Mouse (Mus musculus): ENCODE results near the gene Laptm5. TPM values are rescaled to one million over a fixed set of nuclear protein-coding genes. Genes with fewer than 3 reads are reported as not detected.

Gene Laptm5
- polyA plus RNA-seq, 1 experiment = 436 TPM

DNA sequence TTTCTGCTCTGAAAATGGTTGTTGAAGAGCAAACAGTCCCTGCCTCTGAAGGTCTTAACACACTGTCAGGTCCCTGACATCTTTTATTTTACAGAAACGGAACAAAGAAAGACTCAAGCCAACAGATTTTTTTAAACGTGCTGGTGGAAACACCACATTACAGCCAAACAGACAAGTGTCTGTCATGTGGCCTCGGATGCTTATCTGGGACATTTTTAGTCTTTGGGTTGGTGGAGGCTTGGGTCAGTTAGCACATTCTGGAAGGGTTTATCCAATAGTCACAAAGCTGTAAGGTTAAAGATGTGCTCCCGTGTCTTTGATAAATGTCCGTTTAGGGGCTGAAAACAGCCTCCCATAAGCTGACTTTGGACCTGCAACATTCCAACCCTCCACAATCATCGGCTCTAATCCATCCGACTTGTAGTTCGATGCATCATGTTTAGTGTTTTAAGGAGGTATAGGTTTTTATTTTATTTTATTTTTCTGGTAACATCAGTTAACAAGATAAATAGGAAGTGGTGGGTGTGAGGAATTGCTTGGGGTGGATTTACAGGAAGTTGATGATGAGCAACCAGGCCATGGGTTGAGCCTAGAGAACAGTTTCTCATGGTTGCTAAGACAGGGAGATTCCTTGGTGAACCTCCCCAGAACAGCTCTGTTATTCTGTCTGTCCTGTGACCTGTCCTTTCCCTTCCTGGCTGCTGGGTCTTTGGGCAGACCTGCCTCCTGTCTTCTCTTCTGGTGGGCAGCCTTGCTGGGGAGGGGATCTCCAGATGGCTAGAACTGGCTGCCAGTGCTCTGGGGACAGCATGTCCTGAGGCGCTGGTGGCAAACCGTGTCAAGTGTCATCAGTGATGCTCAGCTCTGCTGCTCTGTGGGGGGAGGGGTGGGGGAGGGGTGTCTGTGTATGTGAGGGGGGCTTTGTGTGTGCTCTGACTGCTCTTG, 6.2 kb downstream of the Laptm5 start:
- TF ChIP-seq POLR2A (IDR thresholded peaks at IDR 0.05; ENCODE audit: borderline replicate concordance, control insufficient read depth, low read depth, low read length) (no peak), CTCF (IDR thresholded peaks at IDR 0.05; ENCODE audit: control insufficient read depth, insufficient read depth, low read length) (no peak)
- H3K4me1 ChIP-seq (ENCODE audit: control insufficient read depth, insufficient read depth, low read length) = peaks cover 18% of the 10 kb centered on the region
- H3K4me3 ChIP-seq (replicated peaks; ENCODE audit: control insufficient read depth, low read depth, low read length) = no peak overlapping the region
- peak overlapping the region; percentile 73 for H3K27ac ChIP-seq (ENCODE audit: control insufficient read depth, insufficient read depth, low read depth, low read length, poor library complexity)
- WGBS = 45% methylated on average over 10 of the region's 10 CpGs

DNA sequence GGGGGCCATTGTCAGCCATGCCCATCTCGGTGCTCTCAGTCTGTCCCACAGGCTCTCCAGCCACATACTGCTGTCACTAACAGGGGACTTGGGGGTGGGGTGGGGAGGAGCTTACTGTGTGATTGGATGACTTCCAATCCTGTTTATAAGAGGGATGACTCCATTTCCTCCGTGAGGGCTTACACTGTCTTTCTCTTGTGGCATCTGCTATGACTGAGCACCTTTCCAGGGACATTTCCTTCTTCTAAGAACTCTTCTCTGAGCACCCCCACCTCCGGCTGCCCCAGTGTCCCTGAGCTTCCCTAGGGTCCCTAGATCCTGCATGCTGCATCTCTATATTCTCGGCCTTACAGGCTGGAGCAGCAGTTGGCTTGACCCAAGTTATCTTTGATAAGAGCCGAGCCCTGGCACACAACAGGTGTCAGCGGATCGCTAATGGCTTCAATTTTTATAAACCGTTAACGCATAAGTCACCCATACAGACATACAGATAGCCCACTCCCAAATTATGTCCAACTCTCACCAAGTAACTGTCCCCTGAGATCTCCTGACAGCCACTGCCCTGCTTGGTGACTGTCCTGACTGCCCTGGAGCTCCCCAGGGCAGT, 6.9 kb downstream of the Laptm5 start:
- TF ChIP-seq CTCF (IDR thresholded peaks at IDR 0.05; ENCODE audit: control insufficient read depth, insufficient read depth, low read length) (no peak), POLR2A (IDR thresholded peaks at IDR 0.05; ENCODE audit: borderline replicate concordance, control insufficient read depth, low read depth, low read length) (no peak)
- Histone ChIP-seq H3K4me1 (ENCODE audit: control insufficient read depth, insufficient read depth, low read length) (peaks cover 18% of the 10 kb centered on the region), H3K4me3 (replicated peaks; ENCODE audit: control insufficient read depth, low read depth, low read length) (no peak overlapping the region), H3K27ac (ENCODE audit: control insufficient read depth, insufficient read depth, low read depth, low read length, poor library complexity) (peak overlapping the region; percentile 72)
- WGBS = 34% methylated on average over 9 of the region's 9 CpGs

DNA sequence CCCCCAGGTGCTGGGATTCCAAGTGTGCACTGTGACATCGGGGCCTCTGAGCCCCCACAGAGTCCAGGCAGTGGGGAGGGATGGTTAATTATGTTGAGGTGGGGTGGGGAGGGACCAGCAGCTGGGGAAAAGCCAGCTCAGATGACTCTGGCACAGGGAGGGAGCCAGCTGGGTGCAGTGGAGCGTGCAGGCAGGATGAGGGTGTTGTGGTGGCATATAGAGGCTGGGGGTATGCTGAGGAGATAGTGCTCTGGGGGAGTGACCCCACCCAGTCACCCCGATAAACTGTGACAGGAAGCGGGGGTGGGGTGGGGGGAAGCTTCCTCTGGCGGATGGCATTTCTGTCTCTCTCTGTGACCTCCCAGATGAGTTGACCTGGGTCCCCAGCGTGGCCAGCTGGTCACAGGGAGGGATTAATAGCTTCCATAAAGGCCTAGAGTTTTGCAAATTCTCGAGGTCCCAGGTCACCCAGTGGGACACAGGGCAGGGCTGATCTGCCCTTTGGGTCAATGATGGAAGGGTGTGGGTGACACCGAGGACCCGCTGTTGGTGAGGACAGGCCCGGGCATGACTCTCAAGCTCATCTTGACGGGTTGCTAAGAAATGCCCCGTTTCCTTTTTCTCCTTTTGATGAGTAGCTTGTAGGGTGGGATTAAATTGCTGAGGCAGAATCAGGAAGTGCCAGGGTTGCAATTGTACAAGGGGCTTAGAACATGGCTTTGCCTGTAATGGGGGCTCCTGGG, 8.2 kb downstream of the Laptm5 start:
- TF ChIP-seq CTCF (IDR thresholded peaks at IDR 0.05; ENCODE audit: control insufficient read depth, insufficient read depth, low read length) = no peak
- 0 out of 2 replicates have a peak, but pooled peaks have one; percentile 20 for TF ChIP-seq POLR2A (IDR thresholded peaks at IDR 0.05; ENCODE audit: borderline replicate concordance, control insufficient read depth, low read depth, low read length)
- H3K27ac ChIP-seq (ENCODE audit: control insufficient read depth, insufficient read depth, low read depth, low read length, poor library complexity) = peak overlapping the region; percentile 77
- no peak overlapping the region for H3K4me3 ChIP-seq (replicated peaks; ENCODE audit: control insufficient read depth, low read depth, low read length)
- WGBS = 5% methylated on average over 12 of the region's 12 CpGs
- peaks cover 18% of the 10 kb centered on the region for H3K4me1 ChIP-seq (ENCODE audit: control insufficient read depth, insufficient read depth, low read length)

DNA sequence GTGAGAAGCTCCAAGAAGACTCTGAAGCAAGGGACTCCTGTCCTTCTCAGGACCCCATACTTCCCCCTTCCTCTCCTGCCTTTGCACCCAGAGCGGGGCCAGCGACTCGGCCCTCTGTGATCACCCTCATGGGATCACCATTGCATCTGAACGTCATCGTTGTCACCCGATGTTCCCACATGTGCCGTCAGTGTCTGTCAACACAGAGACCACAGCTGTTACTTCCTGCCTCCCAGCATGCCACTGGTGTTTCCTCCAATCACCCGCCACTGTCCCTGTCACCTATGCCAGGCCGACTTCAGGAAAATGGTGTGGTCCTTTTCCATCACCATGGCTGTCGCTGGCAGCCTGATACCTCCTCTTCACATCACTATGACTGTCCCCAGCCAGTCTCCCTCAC, 9.1 kb downstream of the Laptm5 start:
- peaks cover 18% of the 10 kb centered on the region for H3K4me1 ChIP-seq (ENCODE audit: control insufficient read depth, insufficient read depth, low read length)
- 31% methylated on average over 10 of the region's 10 CpGs for WGBS
- no peak overlapping the region for H3K27ac ChIP-seq (ENCODE audit: control insufficient read depth, insufficient read depth, low read depth, low read length, poor library complexity)
- TF ChIP-seq CTCF (IDR thresholded peaks at IDR 0.05; ENCODE audit: control insufficient read depth, insufficient read depth, low read length) = no peak
- TF ChIP-seq POLR2A (IDR thresholded peaks at IDR 0.05; ENCODE audit: borderline replicate concordance, control insufficient read depth, low read depth, low read length) = no peak
- H3K4me3 ChIP-seq (replicated peaks; ENCODE audit: control insufficient read depth, low read depth, low read length) = no peak overlapping the region

DNA sequence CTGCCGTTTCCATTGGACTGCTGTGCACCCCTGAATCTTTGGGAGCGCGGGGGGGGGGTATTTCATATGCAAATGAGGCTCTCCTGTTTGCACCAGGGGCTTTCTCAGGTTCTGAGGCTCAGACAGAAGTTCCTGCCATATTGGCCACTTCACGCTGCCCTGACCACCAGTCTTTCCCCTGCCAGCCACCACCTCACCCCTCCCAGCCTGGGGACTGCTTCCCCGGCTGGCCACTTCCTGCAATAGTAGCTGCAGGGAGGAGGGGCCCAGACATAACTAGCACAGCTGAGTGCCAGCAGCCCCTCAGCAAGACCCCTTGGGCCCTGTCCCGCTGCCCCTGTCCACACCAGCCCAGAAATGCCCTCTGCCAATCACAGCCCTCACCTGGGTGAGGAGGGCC, 13.3 kb downstream of the Laptm5 start:
- Histone ChIP-seq H3K4me1 (ENCODE audit: control insufficient read depth, insufficient read depth, low read length) (peaks cover 4% of the 10 kb centered on the region; the same call in 1 of the 2 replicates), H3K4me3 (replicated peaks; ENCODE audit: control insufficient read depth, low read depth, low read length) (no peak overlapping the region), H3K27ac (ENCODE audit: control insufficient read depth, insufficient read depth, low read depth, low read length, poor library complexity) (no peak overlapping the region)
- TF ChIP-seq CTCF (IDR thresholded peaks at IDR 0.05; ENCODE audit: control insufficient read depth, insufficient read depth, low read length) = no peak
- no peak for TF ChIP-seq POLR2A (IDR thresholded peaks at IDR 0.05; ENCODE audit: borderline replicate concordance, control insufficient read depth, low read depth, low read length)
- WGBS = 58% methylated on average over 6 of the region's 6 CpGs

DNA sequence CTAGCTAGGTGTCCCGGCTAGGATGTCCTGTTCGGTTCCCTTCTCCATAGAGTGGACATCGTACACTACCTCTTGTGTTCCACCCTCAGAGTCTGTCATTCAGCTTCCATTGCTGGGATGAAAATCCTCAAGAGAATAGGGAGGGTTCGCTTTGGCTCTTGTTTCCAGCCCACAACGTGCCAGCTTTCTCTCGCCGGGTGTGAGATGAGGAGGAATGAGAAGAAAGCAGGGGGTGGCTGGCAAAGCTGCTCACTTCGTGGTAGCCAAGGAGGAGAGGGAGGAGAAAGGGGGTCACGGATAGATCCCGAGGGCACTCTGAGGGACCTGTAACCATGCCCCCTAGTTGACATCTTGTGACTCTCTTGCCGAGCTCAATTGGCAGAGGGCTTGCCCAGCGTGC, 14.9 kb downstream of the Laptm5 start:
- TF ChIP-seq CTCF (IDR thresholded peaks at IDR 0.05; ENCODE audit: control insufficient read depth, insufficient read depth, low read length) (no peak), POLR2A (IDR thresholded peaks at IDR 0.05; ENCODE audit: borderline replicate concordance, control insufficient read depth, low read depth, low read length) (no peak)
- Histone ChIP-seq H3K4me1 (ENCODE audit: control insufficient read depth, insufficient read depth, low read length) (no peaks in the 10 kb centered on the region), H3K4me3 (replicated peaks; ENCODE audit: control insufficient read depth, low read depth, low read length) (no peak overlapping the region), H3K27ac (ENCODE audit: control insufficient read depth, insufficient read depth, low read depth, low read length, poor library complexity) (no peak overlapping the region)
- 87% methylated on average over 12 of the region's 12 CpGs for WGBS

DNA sequence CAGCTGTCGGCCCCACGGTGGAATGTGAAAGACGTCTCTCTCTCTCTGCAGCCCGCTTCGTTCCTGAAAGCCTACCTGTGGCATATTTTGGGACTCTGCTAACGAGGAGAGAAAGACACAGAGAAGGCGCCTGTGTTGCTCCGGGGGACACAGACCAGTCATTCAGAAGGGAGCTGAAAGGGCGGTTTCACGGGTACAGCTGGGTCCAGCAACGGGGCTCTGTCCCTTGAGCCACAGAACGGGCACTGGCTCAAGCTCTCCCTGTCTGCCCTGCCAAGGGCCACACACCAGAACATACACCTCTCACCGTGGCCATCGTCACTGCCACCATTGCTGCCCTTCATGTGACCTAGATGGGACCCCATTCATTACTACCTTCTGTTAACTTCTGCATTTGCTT, 29.7 kb downstream of the Laptm5 start:
- Histone ChIP-seq H3K4me1 (ENCODE audit: control insufficient read depth, insufficient read depth, low read length) (no peaks in the 10 kb centered on the region; the same call in 1 of the 2 replicates), H3K27ac (ENCODE audit: control insufficient read depth, insufficient read depth, low read depth, low read length, poor library complexity) (no peak overlapping the region), H3K4me3 (replicated peaks; ENCODE audit: control insufficient read depth, low read depth, low read length) (no peak overlapping the region)
- no peak for TF ChIP-seq CTCF (IDR thresholded peaks at IDR 0.05; ENCODE audit: control insufficient read depth, insufficient read depth, low read length)
- TF ChIP-seq POLR2A (IDR thresholded peaks at IDR 0.05; ENCODE audit: borderline replicate concordance, control insufficient read depth, low read depth, low read length) = no peak
- 40% methylated on average over 14 of the region's 14 CpGs for WGBS

DNA sequence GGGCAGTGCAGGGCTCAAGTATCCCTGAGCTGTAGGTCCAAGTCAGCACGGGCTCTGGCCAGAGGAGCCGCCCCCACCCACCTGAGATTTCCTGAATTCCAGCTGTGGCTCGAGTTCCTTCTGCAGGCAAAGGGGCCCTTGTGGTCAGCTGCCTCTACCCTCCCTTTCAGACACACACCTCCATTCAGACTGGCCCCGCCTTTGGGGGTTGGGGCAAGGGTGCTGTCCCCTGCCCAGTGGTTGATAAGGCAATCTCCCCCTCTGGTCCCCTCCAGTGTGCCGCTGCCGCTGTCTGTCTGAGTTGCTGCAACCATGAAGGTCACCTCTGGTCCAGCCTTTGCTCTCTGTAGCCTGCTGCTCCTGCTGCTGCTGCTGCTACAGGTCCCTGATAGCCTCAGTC, 31.2 kb downstream of the Laptm5 start, which contains the start of gene Matn1:
Gene Matn1 (plus strand): TSS at position 274 of the 400 bp plus-strand sequence.
- H3K27ac ChIP-seq (ENCODE audit: control insufficient read depth, insufficient read depth, low read depth, low read length, poor library complexity) = no peak within 1 kb of the TSS
- WGBS = 37% methylated on average over 6 of the region's 6 CpGs
- H3K4me1 ChIP-seq (ENCODE audit: control insufficient read depth, insufficient read depth, low read length) = no peaks in the 10 kb centered on the region; the same call in 1 of the 2 replicates
- H3K4me3 ChIP-seq (replicated peaks; ENCODE audit: control insufficient read depth, low read depth, low read length) = no peak within 1 kb of the TSS
- TF ChIP-seq POLR2A (IDR thresholded peaks at IDR 0.05; ENCODE audit: borderline replicate concordance, control insufficient read depth, low read depth, low read length) (no peak), CTCF (IDR thresholded peaks at IDR 0.05; ENCODE audit: control insufficient read depth, insufficient read depth, low read length) (no peak)

Measured in bone marrow, adult 2 months (tissue).